Mouse (Mus musculus) heart, embryonic 16.5 days (tissue): Measurements from ENCODE around the gene Dpp3. TPM values are rescaled to one million over a fixed set of nuclear protein-coding genes. Genes with fewer than 3 reads are reported as not detected.
A peak's percentile ranks its signal among the peaks of the same experiment; 100 is the strongest.

Experiments
- ATAC-seq: fragments of 200-750 bp; cut with Nextera tagmentation; replicated peaks from 2 replicates; pipeline ENCODE4 v1.8.0; 2017; ENCODE audit warnings: moderate number of reproducible peaks; ENCODE audit not compliant: insufficient read depth, low FRiP score; ENCODE audit errors: extremely low read depth
- H3K27ac ChIP-seq: fragments of 300-500 bp; sonication (generic); 2 replicates; pipeline ENCODE4 v1.5.1; 2014; ENCODE audit warnings: mild to moderate bottlenecking, low read length, control low read depth, moderate library complexity
- H3K27me3 ChIP-seq: fragments of 300-500 bp; sonication (generic); 2 replicates; pipeline ENCODE4 v1.6.1; 2014; ENCODE audit warnings: low read length, mixed read lengths; ENCODE audit not compliant: control insufficient read depth, insufficient read depth
- H3K36me3 ChIP-seq: fragments of 300-500 bp; sonication (generic); 2 replicates; pipeline ENCODE4 v1.6.1; 2014; ENCODE audit not compliant: control insufficient read depth, insufficient read depth
- H3K4me1 ChIP-seq: fragments of 300-500 bp; sonication (generic); 2 replicates; pipeline ENCODE4 v1.6.1; 2014; ENCODE audit warnings: low read length, mixed read lengths; ENCODE audit not compliant: control insufficient read depth, insufficient read depth
- H3K4me2 ChIP-seq: fragments of 300-500 bp; sonication (generic); 2 replicates; pipeline ENCODE4 v1.6.1; 2014; ENCODE audit warnings: low read depth, mild to moderate bottlenecking, control low read depth, low read length
- H3K4me3 ChIP-seq: fragments of 300-500 bp; sonication (generic); 2 replicates; pipeline ENCODE4 v1.5.1; 2014; ENCODE audit warnings: mild to moderate bottlenecking, control low read depth, low read length
- H3K9ac ChIP-seq: fragments of 300-500 bp; sonication (generic); 2 replicates; pipeline ENCODE4 v1.6.1; 2014; ENCODE audit warnings: low read length, control low read depth
- H3K9me3 ChIP-seq: fragments of 300-500 bp; sonication (generic); replicated peaks from 2 replicates; pipeline ENCODE4 v1.6.1; 2016; ENCODE audit warnings: low read length; ENCODE audit not compliant: control insufficient read depth
- WGBS: fragments of 180-500 bp; shearing (Covaris S2); extraction: QIAGEN DNeasy Blood & Tissue Kit; methylation state at CpG from one replicate; pipeline ENCODE4 v1.1.7; 2014; 5-methylcytosine and 5-hydroxymethylcytosine counted together
- polyA plus RNA-seq: library from polyadenylated mRNA; unstranded; fragments of >200 nt; fragmentation: Nextera tagmentation; extraction: Ambion mirVana; gene quantifications from 2 replicates; pipeline ENCODE4 v1.2.1, GENCODE M21; 2015

Gene Dpp3
- polyA plus RNA-seq, 1 experiment from 2014 or later = 73.6 TPM

- Histone ChIP-seq H3K27me3 (peaks cover 7% of the 10 kb centered on the region), H3K4me1 (no peaks in the 10 kb centered on the region), H3K9ac (no peak overlapping the region), H3K36me3 (no peaks in the 10 kb centered on the region), H3K4me3 (no peak overlapping the region), H3K4me2 (no peak overlapping the region), H3K9me3 (no peaks in the 10 kb centered on the region), H3K27ac (no peak overlapping the region)
- ATAC-seq = no peak
- 75% methylated on average over 2 of the region's 2 CpGs for WGBS
These were observed 8.8 kb upstream of the Dpp3 start for GRCm38 (mm10) chr19:4936896-4937295.

GRCm38 (mm10) chr19:4928781-4929180 lies 694 bp upstream of the Dpp3 start:
- 62% methylated on average over 5 of the region's 5 CpGs for WGBS
- peak overlapping the region; percentile 82 for H3K4me3 ChIP-seq
- no peak; the same call in 1 of the 2 replicates for ATAC-seq
- peak overlapping the region; percentile 82 for H3K9ac ChIP-seq
- H3K4me2 ChIP-seq = peak overlapping the region; percentile 84
- no peaks in the 10 kb centered on the region for H3K27me3 ChIP-seq
- H3K9me3 ChIP-seq = no peaks in the 10 kb centered on the region
- peaks cover 7% of the 10 kb centered on the region for H3K36me3 ChIP-seq
- H3K4me1 ChIP-seq = peaks cover 16% of the 10 kb centered on the region
- H3K27ac ChIP-seq = peak overlapping the region; percentile 66

- H3K4me3 ChIP-seq = no peak overlapping the region
- 97% methylated on average over 11 of the region's 11 CpGs for WGBS
- H3K4me2 ChIP-seq = no peak overlapping the region
- H3K4me1 ChIP-seq = peaks cover 16% of the 10 kb centered on the region
- peaks cover 26% of the 10 kb centered on the region for H3K36me3 ChIP-seq
- H3K27ac ChIP-seq = no peak overlapping the region
- H3K27me3 ChIP-seq = no peaks in the 10 kb centered on the region
- no peaks in the 10 kb centered on the region for H3K9me3 ChIP-seq
- H3K9ac ChIP-seq = no peak overlapping the region
- ATAC-seq = no peak
These were observed 2.8 kb downstream of the Dpp3 start for GRCm38 (mm10) chr19:4925121-4925860.

GRCm38 (mm10) chr19:4919652-4920051 lies 8.4 kb downstream of the Dpp3 start:
- no peak overlapping the region for H3K9ac ChIP-seq
- H3K4me2 ChIP-seq = no peak overlapping the region
- 78% methylated on average over 6 of the region's 6 CpGs for WGBS
- peaks cover 55% of the 10 kb centered on the region for H3K36me3 ChIP-seq
- no peak for ATAC-seq
- no peaks in the 10 kb centered on the region for H3K4me1 ChIP-seq
- H3K27me3 ChIP-seq = no peaks in the 10 kb centered on the region
- H3K4me3 ChIP-seq = no peak overlapping the region
- no peak overlapping the region for H3K27ac ChIP-seq
- H3K9me3 ChIP-seq = no peaks in the 10 kb centered on the region

- H3K27me3 ChIP-seq = no peaks in the 10 kb centered on the region
- no peak overlapping the region for H3K4me2 ChIP-seq
- H3K27ac ChIP-seq = no peak overlapping the region
- no peaks in the 10 kb centered on the region for H3K9me3 ChIP-seq
- no peak for ATAC-seq
- WGBS = 86% methylated on average over 10 of the region's 10 CpGs
- no peaks in the 10 kb centered on the region for H3K4me1 ChIP-seq
- H3K4me3 ChIP-seq = no peak overlapping the region
- peaks cover 62% of the 10 kb centered on the region for H3K36me3 ChIP-seq
- no peak overlapping the region for H3K9ac ChIP-seq
These were observed 11.3 kb downstream of the Dpp3 start for GRCm38 (mm10) chr19:4916827-4917226.

- 91% methylated on average over 15 of the region's 15 CpGs for WGBS
- Histone ChIP-seq H3K4me3 (no peak overlapping the region), H3K4me2 (no peak overlapping the region), H3K4me1 (no peaks in the 10 kb centered on the region), H3K9ac (no peak overlapping the region), H3K27ac (no peak overlapping the region), H3K27me3 (no peaks in the 10 kb centered on the region), H3K36me3 (peaks cover 59% of the 10 kb centered on the region), H3K9me3 (no peaks in the 10 kb centered on the region)
- ATAC-seq = no peak
These were observed 12.0 kb downstream of the Dpp3 start for GRCm38 (mm10) chr19:4915924-4916603.

GRCm38 (mm10) chr19:4909376-4909775 lies 18.7 kb downstream of the Dpp3 start:
- Histone ChIP-seq H3K27me3 (no peaks in the 10 kb centered on the region), H3K9me3 (no peaks in the 10 kb centered on the region), H3K4me2 (no peak overlapping the region), H3K4me3 (no peak overlapping the region), H3K9ac (no peak overlapping the region), H3K27ac (no peak overlapping the region), H3K36me3 (peaks cover 41% of the 10 kb centered on the region), H3K4me1 (peaks cover 6% of the 10 kb centered on the region)
- 88% methylated on average over 7 of the region's 7 CpGs for WGBS
- no peak for ATAC-seq

- 83% methylated on average over 4 of the region's 4 CpGs for WGBS
- Histone ChIP-seq H3K9me3 (no peaks in the 10 kb centered on the region), H3K4me3 (no peak overlapping the region), H3K36me3 (peaks cover 28% of the 10 kb centered on the region), H3K27ac (no peak overlapping the region), H3K9ac (no peak overlapping the region), H3K27me3 (no peaks in the 10 kb centered on the region), H3K4me2 (no peak overlapping the region), H3K4me1 (peaks cover 6% of the 10 kb centered on the region)
- ATAC-seq = no peak
These were observed 20.0 kb downstream of the Dpp3 start for GRCm38 (mm10) chr19:4908107-4908506.
